Mouse (Mus musculus) heart, postnatal 0 days (tissue): ENCODE data around the gene Pxk. TPM values are rescaled to one million over a fixed set of nuclear protein-coding genes. Genes with fewer than 3 reads are reported as not detected.
A peak's percentile ranks its signal among the peaks of the same experiment; 100 is the strongest.

Source experiments
- ATAC-seq: fragments of 200-750 bp; cut with Nextera tagmentation; 2 replicates; pipeline ENCODE4 v1.8.0; 2017; ENCODE audit warnings: low read depth, moderate number of reproducible peaks, moderate library complexity; ENCODE audit not compliant: insufficient read depth
- DNase-seq: peaks from one replicate; pipeline ENCODE4 v3.0.0-alpha.2; 2016; ENCODE audit warnings: low spot score
- H3K27ac ChIP-seq: fragments of 300-500 bp; sonication (generic); 2 replicates; pipeline ENCODE4 v1.5.1; 2014; ENCODE audit warnings: low read depth, mild to moderate bottlenecking
- H3K27me3 ChIP-seq: fragments of 300-500 bp; sonication (generic); 2 replicates; pipeline ENCODE4 v1.6.1; 2014; ENCODE audit warnings: low read length, mixed read lengths; ENCODE audit not compliant: control insufficient read depth, insufficient read depth
- H3K36me3 ChIP-seq: fragments of 300-500 bp; sonication (generic); replicated peaks from 2 replicates; pipeline ENCODE4 v1.6.1; 2014; ENCODE audit warnings: low read length, mixed read lengths; ENCODE audit not compliant: control insufficient read depth, insufficient read depth
- H3K4me1 ChIP-seq: fragments of 300-500 bp; sonication (generic); 2 replicates; pipeline ENCODE4 v1.6.1; 2014; ENCODE audit warnings: antibody characterized with exemption; ENCODE audit not compliant: control insufficient read depth, insufficient read depth
- H3K4me2 ChIP-seq: fragments of 300-500 bp; sonication (generic); 2 replicates; pipeline ENCODE4 v1.6.1; 2014; ENCODE audit warnings: low read depth, mild to moderate bottlenecking, low read length, moderate library complexity
- H3K4me3 ChIP-seq: fragments of 300-500 bp; sonication (generic); 2 replicates; pipeline ENCODE4 v1.5.1; 2014; ENCODE audit warnings: low read depth, low read length
- H3K9ac ChIP-seq: fragments of 300-500 bp; sonication (generic); replicated peaks from 2 replicates; pipeline ENCODE4 v1.6.1; 2014; ENCODE audit warnings: low read depth, low read length, mixed read lengths
- H3K9me3 ChIP-seq: fragments of 300-500 bp; sonication (generic); replicated peaks from 2 replicates; pipeline ENCODE4 v1.6.1; 2016; ENCODE audit warnings: low read length; ENCODE audit not compliant: control insufficient read depth
- CTCF ChIP-seq: IDR thresholded peaks from 2 replicates; pipeline ENCODE4 v1.5.1; 2016; ENCODE audit warnings: antibody characterized with exemption, control low read depth, low read depth
- EP300 ChIP-seq: IDR thresholded peaks from 2 replicates; pipeline ENCODE4 v1.6.1; 2016; ENCODE audit warnings: antibody characterized with exemption, low read depth
- WGBS: fragments of 180-500 bp; shearing (Covaris S2); extraction: QIAGEN DNeasy Blood & Tissue Kit; methylation state at CpG from one replicate; pipeline ENCODE4 v1.1.7; 2014; 5-methylcytosine and 5-hydroxymethylcytosine counted together
- polyA plus RNA-seq: library from polyadenylated mRNA; unstranded; fragments of >200 nt; fragmentation: Nextera tagmentation; extraction: Ambion mirVana; gene quantifications from 2 replicates; pipeline ENCODE4 v1.2.1, GENCODE M21; 2015
- total RNA-seq: library from RNA; depleted of rRNA; stranded (reverse); fragments of >200 nt; gene quantifications from 2 replicates; pipeline ENCODE4 v1.2.3, GENCODE M21; 2014; ENCODE audit warnings: low replicate concordance

Gene Pxk
- total and polyA plus RNA-seq, 2 experiments from 2014 or later: 14.5 to 26.2 TPM

GRCm38 (mm10) chr14:8108047-8108446 lies 10.0 kb downstream of the Pxk start:
- TF ChIP-seq CTCF (no peak), EP300 (no peak)
- H3K4me2 ChIP-seq: no peak overlapping the region
- H3K4me3 ChIP-seq: no peak overlapping the region
- 0 out of 2 replicates have a peak, but pooled peaks cover 8% of the 10 kb centered on the region for H3K4me1 ChIP-seq
- WGBS: 61% methylated on average over 4 of the region's 4 CpGs
- ATAC-seq (no peak), DNase-seq (no peak)
- no peak overlapping the region for H3K9ac ChIP-seq
- no peak overlapping the region for H3K27ac ChIP-seq
- H3K27me3 ChIP-seq: no peaks in the 10 kb centered on the region
- H3K9me3 ChIP-seq: no peaks in the 10 kb centered on the region
- no peaks in the 10 kb centered on the region; the same call in 1 of the 2 replicates for H3K36me3 ChIP-seq

GRCm38 (mm10) chr14:8108976-8109375 lies 11.0 kb downstream of the Pxk start:
- no peaks in the 10 kb centered on the region for H3K9me3 ChIP-seq
- no peak overlapping the region for H3K27ac ChIP-seq
- H3K4me2 ChIP-seq: no peak overlapping the region
- H3K27me3 ChIP-seq: no peaks in the 10 kb centered on the region
- H3K36me3 ChIP-seq: peaks cover 1% of the 10 kb centered on the region; the same call in 1 of the 2 replicates
- H3K4me3 ChIP-seq: no peak overlapping the region
- no peak for ATAC-seq
- DNase-seq: no peak
- 69% methylated on average over 1 of the region's 1 CpGs for WGBS
- H3K9ac ChIP-seq: no peak overlapping the region
- TF ChIP-seq CTCF: no peak
- no peak for TF ChIP-seq EP300
- 0 out of 2 replicates have a peak, but pooled peaks cover 8% of the 10 kb centered on the region for H3K4me1 ChIP-seq

GRCm38 (mm10) chr14:8111545-8111944 lies 13.5 kb downstream of the Pxk start:
- Histone ChIP-seq H3K9ac (no peak overlapping the region), H3K27me3 (no peaks in the 10 kb centered on the region), H3K9me3 (no peaks in the 10 kb centered on the region), H3K4me1 (0 out of 2 replicates have a peak, but pooled peaks cover 8% of the 10 kb centered on the region), H3K4me2 (no peak overlapping the region), H3K4me3 (no peak overlapping the region), H3K36me3 (peaks cover 3% of the 10 kb centered on the region; the same call in 1 of the 2 replicates), H3K27ac (peak overlapping the region; percentile 86)
- 37% methylated on average over 6 of the region's 6 CpGs for WGBS
- peak; percentile 81 for DNase-seq
- peak; percentile 98 for ATAC-seq
- TF ChIP-seq CTCF: no peak
- peak; percentile 56; the same call in 1 of the 2 replicates for TF ChIP-seq EP300

- peaks cover 3% of the 10 kb centered on the region; the same call in 1 of the 2 replicates for H3K36me3 ChIP-seq
- 65% methylated on average over 8 of the region's 8 CpGs for WGBS
- H3K4me1 ChIP-seq: 0 out of 2 replicates have a peak, but pooled peaks cover 8% of the 10 kb centered on the region
- no peak overlapping the region for H3K4me2 ChIP-seq
- no peaks in the 10 kb centered on the region for H3K27me3 ChIP-seq
- no peak overlapping the region for H3K9ac ChIP-seq
- TF ChIP-seq EP300 (no peak), CTCF (no peak)
- H3K27ac ChIP-seq: peak overlapping the region; percentile 86
- ATAC-seq (peak; percentile 37; the same call in 1 of the 2 replicates), DNase-seq (no peak)
- H3K9me3 ChIP-seq: no peaks in the 10 kb centered on the region
- H3K4me3 ChIP-seq: no peak overlapping the region
These were observed 14.0 kb downstream of the Pxk start for GRCm38 (mm10) chr14:8112036-8112435.

DNA sequence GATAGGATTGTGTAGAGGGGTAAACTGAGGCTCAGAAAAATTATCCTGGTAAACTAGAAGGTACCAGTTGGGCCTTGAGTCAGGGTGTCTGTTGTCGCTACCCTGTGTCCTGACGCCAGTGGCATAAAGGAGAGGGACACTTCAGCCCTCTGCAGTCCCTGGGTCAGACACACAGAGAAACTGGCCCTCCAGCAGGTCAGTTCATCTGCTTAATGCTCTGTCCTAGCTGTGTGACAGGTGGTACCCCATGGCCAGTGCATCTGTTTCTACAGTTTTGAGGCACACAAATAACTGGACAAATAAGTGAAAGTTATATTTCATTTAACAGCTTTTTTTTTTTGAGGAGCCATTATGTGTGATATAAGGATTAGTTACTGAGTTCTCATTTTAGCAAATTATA lies 15.6 kb downstream of the Pxk start:
- Histone ChIP-seq H3K9ac (no peak overlapping the region), H3K9me3 (no peaks in the 10 kb centered on the region), H3K4me2 (no peak overlapping the region), H3K27ac (no peak overlapping the region), H3K36me3 (peaks cover 3% of the 10 kb centered on the region; the same call in 1 of the 2 replicates), H3K27me3 (no peaks in the 10 kb centered on the region), H3K4me3 (no peak overlapping the region), H3K4me1 (0 out of 2 replicates have a peak, but pooled peaks cover 8% of the 10 kb centered on the region)
- no peak for DNase-seq
- no peak for ATAC-seq
- TF ChIP-seq EP300 (no peak), CTCF (no peak)
- 92% methylated on average over 2 of the region's 2 CpGs for WGBS

DNA sequence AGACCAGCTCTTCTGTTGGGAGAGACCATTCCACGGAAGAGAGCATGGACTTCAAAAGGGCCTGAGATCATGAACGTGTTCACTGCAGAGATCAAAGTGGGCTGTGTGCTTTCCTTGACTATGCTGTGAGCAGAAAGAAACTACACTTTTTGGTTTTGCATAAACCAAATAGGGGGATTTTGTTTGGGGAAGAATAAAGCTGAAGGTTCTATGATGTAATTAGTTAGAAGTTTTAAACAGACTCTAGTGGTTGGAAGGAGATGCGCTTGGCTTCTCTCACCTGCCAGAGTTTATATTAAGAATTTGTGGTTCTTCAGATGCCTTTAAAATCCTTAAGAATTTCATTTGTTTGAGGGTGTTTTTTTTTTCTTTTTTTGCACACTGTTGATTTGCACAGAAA lies 16.3 kb downstream of the Pxk start:
- no peak overlapping the region for H3K9ac ChIP-seq
- 65% methylated on average over 3 of the region's 3 CpGs for WGBS
- DNase-seq (no peak), ATAC-seq (no peak)
- no peak overlapping the region for H3K4me2 ChIP-seq
- H3K9me3 ChIP-seq: no peaks in the 10 kb centered on the region
- TF ChIP-seq CTCF (no peak), EP300 (no peak)
- no peak overlapping the region for H3K27ac ChIP-seq
- peaks cover 3% of the 10 kb centered on the region; the same call in 1 of the 2 replicates for H3K36me3 ChIP-seq
- no peaks in the 10 kb centered on the region for H3K27me3 ChIP-seq
- 0 out of 2 replicates have a peak, but pooled peaks cover 8% of the 10 kb centered on the region for H3K4me1 ChIP-seq
- no peak overlapping the region for H3K4me3 ChIP-seq
